Mouse (Mus musculus) cerebellum, adult (tissue): ENCODE data around the gene BC147527.
"Not testable (repeated sequence)": the region's sequence is repeated elsewhere in the genome, so short reads cannot be mapped to it uniquely, and the experiment has no call there.

Experiments
- ATAC-seq: cut with Nextera tagmentation; 2 replicates; pipeline ENCODE4 v1.9.2; 2017; ENCODE audit warnings: mild to moderate bottlenecking, moderate library complexity, mixed read lengths; ENCODE audit not compliant: insufficient number of reproducible peaks, low FRiP score, low TSS enrichment

The BC147527 gene

DNA sequence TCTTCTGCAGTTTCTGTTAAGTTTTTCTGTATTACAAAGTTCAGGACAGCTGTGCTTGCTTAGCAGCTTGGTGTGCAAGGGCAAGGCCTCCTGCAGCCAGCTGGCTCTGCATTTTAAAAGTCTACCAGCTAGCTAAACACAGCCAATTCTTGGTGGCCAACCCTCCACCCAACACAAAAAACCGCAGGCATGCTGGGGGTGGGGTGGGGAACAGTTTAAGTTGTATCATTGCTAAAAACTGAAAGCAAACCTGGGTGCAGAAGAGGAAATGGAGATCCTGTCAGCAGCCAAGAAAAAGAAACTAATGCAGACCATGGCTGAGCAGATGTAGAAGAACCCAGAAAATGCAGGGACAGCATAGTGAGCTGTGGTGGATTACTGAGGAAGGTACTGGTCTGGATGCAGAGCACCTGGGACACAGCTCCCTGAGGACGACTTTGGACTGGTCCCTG lies at the start of gene BC147527:
Gene BC147527 (plus strand): TSS at position 402 of the 452 bp plus-strand sequence.
- no peak for ATAC-seq

DNA sequence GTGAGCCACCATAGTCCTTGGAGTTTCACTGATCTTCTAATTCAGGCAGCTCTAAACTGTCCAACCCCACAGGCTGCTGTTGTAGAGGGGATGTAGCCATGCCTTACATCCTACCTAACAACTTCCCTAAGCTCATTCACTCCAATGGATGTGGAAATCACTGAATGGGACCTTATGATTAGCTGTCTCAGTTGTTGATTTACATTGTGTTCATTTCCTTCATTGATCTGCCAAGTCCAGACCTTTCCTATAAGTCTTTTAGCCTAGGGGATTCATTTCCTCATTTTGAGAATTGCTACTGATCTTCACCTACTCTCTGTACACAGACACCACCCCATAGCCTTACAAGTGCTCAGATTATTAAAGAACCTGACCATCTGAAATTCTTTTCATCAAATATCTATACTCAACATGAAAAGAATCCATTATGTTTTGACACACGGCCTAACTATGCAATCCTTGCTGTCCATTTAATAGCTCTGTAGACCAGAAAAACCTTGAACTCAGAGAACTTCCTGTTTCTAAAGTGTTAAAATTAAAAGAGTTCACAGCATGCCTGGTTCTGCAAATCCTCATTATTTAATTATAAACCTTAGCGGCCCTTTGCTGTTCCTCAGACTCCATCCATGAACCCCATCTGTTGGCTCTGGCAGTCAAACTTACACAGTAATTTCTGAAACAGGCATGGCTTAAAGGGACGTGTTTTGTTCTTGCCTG lies 48.8 kb upstream of the BC147527 start:
- not testable (repeated sequence) for ATAC-seq

DNA sequence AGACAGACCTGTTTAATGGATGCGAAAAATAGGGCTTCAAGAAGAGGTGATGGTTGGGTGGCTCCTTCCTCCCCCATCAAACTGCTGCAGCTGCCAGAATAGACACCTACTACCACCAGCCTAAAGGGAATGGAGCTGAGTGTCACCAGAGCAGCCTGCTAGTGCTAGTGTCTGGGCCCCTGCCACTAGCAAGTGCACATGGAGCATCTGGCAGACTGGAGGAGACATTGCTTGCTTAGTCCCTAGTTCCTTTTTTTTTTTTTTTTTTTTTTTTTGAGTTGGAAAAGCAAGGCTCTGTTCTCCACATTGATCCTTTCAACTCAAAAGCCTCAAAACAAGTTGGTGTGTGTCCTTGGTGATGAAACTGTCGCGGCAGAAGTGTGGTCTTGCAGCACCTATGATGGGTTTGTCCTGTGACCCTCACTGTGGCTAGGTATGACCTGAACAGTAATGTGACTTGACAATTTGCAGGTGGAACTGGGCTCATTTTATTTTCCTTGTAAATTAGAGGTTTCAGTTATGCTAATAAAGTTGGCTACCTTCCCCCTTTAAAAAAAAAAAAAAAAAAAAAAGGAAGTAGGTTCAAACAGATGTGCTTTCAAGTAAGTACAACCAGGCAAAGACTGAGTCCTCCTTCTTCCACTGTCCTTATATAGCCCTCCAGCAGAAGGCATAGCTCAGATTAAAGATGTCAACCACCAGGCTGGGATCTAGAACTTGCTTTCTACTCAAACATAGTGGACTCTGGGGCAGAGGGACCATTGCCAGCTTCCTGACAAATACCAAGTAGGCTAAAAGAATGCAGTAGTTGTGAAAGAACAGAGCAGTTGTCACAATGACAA lies 41.2 kb upstream of the BC147527 start:
- not testable (repeated sequence) for ATAC-seq

DNA sequence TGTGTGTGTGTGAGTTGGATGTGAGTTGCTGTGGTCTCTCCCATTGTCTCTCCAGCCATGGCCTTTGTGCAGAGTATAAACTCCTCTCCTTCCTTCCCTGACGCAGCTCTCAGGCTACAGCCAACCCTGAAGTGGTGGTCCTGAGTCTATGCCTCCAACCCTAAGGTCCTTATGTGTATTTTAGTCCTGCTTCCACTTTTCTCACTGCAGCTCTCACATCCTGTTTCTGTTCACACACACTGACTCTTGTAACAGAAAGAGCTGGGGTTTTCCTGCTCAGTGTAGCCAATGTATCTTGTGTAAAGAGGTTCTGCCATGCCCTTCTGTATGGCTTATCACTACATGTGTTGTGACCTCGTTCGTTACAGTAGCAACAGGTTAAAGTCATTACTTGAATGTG lies 40.5 kb upstream of the BC147527 start:
- ATAC-seq: not testable (repeated sequence)

DNA sequence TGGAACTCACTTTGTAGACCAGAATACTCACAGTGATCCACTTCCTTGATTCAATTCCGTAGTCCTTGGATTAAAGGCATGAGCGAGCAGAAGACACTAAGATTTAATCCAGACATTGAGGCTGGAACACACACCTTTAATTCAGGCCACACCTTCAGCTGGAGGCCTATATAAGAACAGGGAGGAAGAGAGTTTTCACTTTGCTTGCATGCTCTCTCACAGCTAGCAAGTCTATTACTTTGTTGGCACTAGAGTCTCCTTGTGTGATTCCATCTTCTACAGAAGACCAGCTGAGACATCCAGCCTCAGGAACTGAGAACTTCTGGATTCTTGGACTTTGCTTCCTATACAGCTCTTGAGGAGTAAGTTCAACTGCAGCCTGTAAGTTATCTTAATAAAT lies 37.3 kb upstream of the BC147527 start, which contains the start of gene AF067061:
Gene AF067061 (plus strand): TSS at position 245 of the 400 bp plus-strand sequence.
- not testable (repeated sequence) for ATAC-seq

DNA sequence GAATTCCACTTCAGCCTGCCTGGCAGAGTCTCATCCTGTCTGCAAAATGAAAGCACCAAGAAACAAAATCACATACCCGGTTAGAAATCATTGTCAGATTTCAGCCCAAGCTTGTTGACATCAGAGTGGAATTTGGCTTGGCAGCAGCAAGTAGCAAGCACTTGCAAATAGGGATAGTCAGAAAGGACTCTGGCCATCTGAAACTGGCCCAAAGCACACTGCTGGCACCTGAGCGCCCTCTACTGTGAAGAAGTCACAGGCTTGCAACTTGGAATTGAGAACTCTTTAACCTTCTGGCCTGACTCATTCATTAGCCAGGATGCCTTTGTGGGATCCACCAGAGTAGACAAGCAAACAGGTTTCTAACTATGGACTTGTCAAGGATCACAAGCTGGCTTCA lies 22.4 kb upstream of the BC147527 start:
- not testable (repeated sequence) for ATAC-seq

DNA sequence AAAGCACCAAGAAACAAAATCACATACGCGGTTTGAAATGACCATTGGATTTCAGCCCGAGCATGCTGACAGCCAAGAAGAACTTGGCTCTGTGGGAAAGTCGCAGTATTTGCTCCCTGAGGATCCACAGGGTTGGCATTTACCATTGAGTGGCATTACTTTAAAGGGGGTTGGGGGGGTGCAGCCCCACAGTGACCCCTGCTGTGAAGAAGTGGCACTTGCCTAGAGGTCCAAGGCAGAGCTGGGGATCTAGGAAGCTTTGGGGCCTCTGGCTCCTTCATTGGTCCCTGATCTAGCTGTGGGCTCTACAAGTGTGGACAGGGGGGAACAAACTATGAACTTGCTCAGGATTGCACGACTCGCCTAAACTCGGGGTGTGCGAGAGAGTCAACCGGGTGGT lies 21.4 kb upstream of the BC147527 start:
- ATAC-seq: no peak

DNA sequence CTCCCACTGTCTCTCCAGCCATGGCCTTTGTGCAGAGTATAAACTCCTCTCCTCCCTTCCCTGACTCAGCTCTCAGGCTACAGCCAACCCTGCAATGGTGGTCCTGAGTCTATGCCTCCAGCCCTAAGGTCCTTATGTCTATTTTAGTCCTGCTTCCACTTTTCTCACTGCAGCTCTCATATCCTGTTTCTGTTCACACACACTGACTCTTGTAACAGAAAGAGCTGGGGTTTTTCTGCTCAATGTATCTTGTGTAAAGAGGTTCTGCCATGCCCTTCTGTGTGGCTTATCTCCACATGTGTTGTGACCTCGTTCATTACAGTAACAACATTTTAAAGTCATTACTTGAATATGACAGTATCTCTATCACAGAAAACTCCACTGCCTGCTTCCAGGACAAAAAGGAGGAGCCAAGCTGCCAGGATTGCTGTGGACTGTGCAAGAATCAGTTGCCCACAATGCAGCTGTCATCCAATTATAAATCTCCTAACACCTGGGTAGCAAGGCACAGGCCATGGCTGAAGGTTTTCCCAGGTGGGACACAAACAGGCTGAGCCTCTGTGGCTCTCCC lies 783 bp upstream of the BC147527 start:
- no peak for ATAC-seq

DNA sequence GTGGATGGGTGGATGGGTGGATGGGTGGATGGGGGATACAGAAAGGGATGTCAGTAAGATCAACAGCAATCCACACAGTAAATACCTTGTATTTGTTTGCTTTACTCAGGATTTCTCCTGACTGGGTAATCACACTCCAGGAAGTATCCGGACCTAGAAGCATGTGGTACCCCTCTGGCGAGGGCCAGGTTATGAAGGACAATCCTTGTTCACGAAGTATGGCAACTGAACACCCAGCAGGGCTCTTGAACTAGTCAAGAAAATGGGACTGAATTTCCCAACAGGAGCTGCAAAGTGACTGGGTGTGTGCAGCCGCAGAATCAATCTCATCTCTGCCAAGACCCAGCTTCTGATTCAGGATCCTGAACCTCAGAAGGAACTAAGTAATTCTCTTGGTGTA lies 661 bp downstream of the BC147527 start:
- ATAC-seq: no peak

DNA sequence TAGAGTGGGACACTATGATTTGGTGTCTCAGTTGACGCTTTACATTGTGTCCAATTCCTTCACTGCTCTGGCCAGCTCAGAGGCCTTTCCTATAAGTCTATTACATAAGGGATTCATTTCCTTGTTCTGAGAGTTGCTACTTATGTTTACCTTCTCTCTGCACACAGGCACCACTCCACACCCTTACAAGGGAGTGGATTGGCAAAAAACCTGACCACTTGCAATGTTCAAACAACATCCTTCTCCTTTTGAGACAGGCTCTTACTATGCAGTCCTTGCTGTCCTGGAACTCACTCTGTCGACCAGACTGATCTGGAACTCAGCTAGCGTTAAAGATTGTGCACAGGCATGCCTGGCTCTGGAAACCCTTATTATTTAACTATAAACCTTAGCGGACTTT lies 10.6 kb downstream of the BC147527 start:
- no peak for ATAC-seq

DNA sequence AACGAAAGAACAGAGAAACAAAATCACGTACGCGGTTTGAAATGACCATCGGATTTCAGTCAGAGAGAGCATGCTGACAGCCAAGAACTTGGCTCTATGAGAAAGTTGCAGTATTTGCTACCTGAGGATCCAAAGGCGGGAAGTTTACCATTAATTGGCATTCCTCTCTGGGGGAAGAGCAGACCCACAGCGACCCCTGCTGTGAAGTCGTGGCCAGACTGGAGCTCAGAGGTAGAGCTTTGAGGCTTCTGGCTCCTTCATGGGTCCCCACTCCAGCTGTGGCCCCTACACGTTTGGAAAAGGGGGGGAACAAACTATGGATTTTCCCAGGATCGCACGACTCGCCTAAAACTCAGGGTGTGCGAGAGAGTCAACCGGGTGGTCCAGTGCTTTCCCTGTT lies 13.4 kb downstream of the BC147527 start:
- no peak for ATAC-seq

DNA sequence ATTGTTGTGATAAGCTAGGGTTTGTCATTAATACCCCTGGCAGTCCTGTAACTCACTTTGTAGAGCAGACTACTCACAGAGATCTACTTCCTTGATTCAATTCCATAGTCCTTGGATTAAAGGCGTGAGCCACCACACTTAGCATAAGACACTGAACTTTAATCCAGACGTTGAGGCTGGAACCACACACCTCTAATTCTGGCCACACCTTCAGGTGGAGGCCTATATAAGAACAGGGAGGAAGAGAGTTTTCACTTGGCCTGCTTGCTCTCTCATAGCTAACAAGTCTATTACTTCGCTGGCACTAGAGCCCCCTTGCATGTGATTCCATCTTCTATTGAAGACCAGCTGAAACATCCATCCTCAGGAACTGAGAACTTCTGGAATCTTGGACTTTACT lies 16.4 kb downstream of the BC147527 start, which contains the start of gene Tcstv3:
Gene Tcstv3 (plus strand): TSS at position 301 of the 400 bp plus-strand sequence.
- ATAC-seq: not testable (repeated sequence)

DNA sequence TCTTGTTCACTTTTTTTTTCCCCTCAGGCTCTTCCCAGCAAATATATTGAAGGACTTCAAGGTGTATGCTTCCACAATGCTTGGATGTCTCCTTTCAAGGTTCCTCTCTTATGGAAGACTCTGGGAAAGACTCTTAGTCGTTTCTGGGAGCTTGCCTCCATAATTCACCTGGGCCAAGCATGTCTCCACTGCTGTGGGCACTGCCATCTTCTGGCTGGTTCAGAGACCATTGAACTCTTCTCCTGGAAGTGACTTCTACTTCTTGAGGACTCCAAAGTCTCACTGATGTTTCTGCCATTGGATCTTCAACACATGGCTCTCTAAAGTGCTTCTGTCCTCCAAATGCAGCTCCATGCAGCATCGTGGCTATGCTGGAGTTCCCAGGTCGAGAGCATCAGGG lies 20.0 kb downstream of the BC147527 start:
- ATAC-seq: no peak

DNA sequence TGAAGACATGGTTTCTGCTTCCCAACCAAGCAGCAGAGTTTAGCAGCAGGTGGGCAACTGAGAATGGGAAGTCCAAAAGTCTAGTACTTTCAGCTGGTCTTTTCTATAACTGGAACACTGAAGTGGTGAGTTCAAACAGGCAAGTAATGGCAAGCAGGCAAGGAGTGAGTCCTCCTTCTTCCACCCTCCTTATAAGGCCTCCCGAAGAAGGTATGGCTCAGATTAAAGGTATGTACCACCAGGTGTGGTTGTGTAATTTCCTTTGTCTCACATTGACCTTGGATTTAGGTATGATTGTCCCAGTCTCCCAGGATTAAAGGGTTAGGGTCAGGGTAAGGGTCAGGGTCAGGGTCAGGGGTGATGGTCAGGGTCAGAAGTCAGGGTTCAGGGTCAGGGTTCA lies 20.5 kb downstream of the BC147527 start:
- ATAC-seq: no peak
